Mouse (Mus musculus) adrenal gland, adult 8-10 months (tissue): ENCODE results near the gene Ntng1. TPM values are rescaled to one million over a fixed set of nuclear protein-coding genes. Genes with fewer than 3 reads are reported as not detected.

ENCODE experiments used
- DNase-seq: peaks from one replicate; pipeline ENCODE4 v3.0.0; 2022
- total RNA-seq, 4 experiments: library from RNA; stranded (reverse); gene quantifications; 2 replicates each; pipeline ENCODE4 v1.2.4; 2022

The Ntng1 gene
- total RNA-seq, 4 experiments from 2014 or later = 2.5 to 4.9 (median 3.4) TPM

DNA sequence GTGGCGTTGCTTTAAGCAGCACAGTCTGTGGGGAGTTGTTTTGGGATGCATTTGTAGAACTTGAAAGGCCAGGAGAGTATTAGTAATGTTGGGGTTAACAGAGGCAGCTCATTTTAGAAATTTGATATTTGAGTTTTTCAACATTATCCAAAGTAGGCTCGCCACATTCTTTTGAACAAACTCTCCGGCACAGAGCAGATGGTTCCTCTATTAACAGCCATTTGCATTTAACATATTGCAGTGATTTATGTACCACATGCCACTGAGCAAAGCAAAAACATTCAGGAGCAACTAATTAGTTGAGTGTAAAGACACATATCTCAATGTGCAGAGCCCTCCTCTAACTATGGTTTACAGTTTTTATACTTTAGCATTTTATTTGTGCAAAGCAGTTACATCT is 224.8 kb downstream of the Ntng1 start:
- DNase-seq = no peak

DNA sequence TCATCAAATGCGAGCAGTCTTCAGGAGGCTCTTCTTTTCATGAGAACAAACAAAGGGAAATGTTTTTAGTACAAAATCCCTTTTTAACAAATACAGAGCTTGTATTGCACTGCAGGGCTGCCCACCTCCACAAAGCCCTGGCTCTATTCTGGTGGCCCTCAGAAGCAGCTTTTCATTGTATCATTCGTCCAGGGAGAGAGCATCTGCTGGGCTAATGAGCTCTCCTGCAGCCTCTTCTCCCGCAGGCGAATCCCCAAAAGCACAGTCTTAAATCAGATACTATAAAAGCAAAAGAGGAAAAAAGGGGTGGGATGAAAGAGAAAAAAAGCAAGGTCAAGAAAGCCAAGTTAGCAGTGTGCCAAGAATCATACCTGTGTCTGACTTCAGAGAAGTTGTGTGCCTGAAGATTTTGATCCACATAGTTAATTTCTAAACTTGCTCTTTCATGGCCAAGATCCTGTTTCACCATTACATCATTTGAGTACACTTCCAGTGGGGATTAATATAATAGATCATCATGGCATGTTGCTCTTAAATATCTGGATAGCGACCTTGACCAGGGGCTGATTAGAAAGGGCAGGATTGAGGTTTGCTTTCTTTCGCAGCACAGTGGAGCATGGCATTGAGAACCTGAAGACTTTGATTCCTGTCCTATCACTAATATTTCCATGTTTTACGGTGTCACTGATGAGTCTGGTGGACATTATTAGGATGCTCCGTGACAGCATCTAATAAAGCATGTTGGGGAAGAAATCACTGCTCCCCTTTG is 225.7 kb downstream of the Ntng1 start:
- DNase-seq = no peak

DNA sequence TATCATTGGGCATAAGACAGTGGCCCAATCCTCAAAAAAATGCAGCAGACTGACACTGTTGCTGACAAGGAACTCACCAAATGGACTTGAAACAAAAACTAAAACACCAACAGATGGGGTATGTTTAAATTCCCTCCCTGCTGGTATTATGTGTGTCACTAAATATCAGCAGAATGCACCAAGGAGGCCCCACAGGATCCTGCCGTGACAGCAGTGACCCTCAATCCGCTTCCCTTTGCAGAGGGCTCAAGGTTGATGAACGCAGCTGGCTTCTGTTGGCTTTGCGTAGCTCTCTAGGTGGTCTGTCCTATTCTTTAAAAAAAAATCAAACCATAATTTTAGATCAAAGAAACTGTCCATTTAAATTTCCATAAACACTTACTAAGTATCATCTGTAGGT is 226.7 kb downstream of the Ntng1 start:
- DNase-seq = no peak

DNA sequence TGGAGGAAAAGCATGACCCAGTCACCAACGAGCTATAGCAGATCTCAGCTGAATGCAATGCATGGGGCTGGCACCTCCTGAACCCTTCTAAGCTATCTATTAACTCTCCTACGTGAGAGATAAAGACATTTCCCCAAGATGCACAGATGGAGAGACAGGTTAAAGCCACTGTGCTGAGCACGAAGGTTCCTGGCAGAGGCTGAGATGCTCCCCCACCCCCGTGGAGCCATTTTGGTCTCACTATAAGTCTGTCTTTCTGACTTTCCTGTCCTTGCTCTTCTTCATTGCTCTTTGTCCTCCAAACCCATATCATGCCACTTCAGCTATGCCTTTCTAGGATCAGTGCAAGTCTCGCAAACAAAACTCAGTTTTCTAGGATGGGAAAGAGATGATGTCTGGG is 229.6 kb downstream of the Ntng1 start:
- DNase-seq = no peak

DNA sequence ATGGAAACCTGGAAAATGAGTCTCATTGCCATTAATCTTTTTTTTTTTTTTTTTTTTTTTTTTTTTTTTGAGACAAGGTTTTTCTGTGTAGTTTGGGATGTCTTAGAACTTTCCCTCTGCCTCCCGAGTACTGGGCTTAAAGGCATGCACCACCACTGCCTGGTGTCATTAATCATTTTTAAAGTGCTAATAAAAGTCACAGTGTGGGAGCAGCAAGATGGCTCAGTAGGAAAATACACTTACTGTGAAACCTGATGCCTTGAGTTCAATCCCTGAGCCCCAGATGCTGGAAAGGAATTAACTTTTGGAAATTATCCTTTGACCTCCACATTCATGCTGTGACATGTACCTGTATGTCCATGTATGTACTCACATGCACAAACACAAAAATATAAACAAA is 253.2 kb downstream of the Ntng1 start:
- DNase-seq = no peak

DNA sequence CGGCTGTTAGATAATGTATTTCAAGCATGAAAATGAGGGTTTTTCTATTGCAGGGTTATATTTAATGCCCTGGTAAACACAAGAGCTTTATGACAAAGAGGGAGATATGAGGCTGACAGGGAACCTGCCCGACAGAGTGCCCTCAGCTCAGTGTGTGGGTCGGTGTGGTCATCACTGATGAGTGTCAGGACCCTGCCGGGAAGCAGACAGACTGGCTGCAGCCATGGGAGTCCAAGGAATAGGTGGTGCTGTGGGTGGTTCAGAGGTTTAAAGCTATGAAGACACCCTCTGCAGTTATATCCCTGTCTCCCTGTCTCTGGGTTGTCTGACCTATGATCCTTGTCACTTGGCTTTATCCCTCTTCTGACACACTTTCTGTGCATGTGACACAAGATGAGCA is 258.1 kb downstream of the Ntng1 start:
- no peak for DNase-seq

DNA sequence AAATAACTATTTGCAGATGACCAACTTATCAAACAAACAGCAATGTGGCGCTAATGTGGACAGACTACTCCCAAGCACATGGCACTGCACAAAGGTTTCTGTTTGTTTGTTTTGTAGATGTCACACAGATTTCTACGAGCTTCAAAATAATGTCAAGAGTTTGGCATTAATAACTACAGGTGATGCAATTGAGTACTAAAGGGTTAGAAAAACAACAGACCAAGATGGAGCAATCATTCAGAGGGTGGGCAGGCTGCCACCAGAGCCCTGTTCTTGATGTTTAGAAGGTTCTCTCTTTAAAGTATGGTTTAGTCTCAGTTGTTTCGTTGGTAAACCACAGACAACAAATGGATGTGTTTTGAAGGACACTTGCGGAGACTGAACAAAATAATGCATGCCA is 264.8 kb downstream of the Ntng1 start:
- DNase-seq = peak; percentile 6

DNA sequence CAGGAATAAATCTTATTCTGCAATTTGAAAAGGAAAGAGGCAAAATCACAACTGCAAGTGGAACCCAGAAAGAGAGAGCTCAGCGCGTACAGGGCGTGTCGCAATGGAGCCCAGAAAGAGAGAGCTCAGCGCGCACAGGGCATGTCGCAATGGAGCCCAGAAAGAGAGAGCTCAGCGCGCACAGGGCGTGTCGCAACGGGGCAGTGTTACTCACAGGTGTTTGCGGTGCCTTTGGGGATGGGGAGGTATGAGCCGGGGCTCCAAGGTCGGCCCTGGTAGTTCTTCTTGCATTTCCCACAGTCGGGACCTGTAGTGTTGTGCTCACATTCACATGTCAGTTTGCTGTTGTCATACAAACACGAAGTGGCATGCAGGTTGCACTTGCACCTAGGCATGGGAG is 271.8 kb downstream of the Ntng1 start:
- no peak for DNase-seq

DNA sequence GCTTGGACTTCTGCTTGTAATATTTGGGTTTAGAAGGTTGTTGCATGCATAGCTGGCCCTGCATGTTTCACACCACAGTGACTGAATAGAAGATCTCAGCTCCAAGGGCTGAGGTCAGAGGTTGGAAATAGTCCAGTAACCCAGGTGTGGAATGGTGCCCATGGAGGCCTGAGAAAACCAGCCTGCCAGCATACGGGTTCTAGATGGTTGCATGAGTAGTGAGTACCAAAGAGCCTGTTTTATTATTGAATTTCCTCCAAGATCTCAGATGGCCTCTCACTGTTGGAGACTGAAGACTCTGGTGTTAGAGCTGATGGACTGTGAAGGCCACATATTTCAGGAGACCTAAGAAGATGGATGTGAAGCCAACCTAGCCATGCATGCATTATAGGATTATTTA is 285.5 kb downstream of the Ntng1 start:
- no peak for DNase-seq

DNA sequence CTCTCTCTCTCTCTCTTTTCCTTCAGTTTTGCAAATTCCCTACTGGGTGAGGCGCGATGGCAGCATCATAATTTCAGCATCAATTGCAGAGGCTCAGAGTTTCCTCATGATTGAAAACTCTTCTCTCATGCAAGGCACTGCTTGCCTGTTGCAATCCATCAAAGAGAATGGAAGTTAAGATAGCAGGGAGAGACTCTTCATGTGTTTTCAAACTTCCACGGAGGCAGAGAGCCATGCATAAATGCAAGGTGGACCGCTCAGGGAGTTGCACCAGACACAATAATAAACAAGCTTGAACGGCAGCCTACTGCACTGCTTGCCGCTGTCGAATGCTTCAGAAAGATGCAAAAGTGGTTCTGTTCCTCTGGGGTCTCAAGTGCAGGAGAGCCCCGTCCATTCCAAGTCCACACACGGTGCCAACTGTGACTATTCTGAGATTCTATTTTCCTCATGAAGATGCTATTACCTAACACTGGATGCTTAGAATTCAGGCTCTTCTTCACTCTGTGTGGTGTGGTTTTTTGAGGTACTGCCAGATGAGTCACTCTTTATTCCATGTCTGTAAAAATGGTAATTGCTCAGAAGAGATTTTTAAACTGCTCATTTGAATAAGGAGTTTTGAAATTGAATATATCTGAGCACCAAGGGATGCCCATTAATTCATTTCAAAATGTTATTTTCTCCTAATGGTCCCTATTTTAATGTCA is 289.2 kb downstream of the Ntng1 start:
- DNase-seq = no peak

DNA sequence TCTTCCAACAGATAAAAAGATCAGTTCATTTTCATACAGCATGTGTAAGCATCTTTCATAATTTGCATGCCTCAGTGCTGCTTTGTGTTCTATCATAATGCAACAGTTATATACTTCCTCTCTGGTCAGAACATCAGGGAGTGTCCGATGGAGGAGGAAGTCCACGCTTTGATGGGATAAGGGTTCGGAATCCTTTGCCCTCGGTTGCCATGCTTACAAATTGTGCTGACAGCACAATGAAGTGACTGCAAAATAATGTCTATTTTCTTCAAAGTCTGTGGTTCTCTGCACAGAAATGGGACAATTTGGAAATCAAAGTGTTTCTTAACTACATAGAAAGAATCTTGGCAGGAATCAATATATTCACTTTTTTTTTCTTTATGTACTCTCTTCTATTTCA is 297.2 kb downstream of the Ntng1 start:
- DNase-seq = no peak

DNA sequence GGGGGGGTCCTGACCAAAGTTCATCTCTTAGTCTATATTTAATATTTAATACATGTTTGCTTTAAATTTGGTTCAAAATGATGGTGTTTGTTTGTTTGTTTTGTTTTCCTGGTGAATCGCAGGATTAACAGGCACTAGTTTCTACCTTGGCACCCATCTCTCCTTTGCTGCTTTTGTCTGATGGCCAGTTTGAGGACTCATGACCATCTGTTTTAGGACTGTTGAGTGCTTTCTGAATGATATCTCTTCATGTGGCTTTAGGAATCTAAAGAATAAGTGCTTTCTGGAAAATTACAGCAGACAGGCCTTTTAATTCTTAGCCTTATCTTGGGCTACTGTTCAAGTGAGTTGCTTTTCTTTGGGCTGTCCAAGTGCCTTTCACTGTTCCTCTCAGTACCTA is 318.0 kb downstream of the Ntng1 start:
- no peak for DNase-seq

DNA sequence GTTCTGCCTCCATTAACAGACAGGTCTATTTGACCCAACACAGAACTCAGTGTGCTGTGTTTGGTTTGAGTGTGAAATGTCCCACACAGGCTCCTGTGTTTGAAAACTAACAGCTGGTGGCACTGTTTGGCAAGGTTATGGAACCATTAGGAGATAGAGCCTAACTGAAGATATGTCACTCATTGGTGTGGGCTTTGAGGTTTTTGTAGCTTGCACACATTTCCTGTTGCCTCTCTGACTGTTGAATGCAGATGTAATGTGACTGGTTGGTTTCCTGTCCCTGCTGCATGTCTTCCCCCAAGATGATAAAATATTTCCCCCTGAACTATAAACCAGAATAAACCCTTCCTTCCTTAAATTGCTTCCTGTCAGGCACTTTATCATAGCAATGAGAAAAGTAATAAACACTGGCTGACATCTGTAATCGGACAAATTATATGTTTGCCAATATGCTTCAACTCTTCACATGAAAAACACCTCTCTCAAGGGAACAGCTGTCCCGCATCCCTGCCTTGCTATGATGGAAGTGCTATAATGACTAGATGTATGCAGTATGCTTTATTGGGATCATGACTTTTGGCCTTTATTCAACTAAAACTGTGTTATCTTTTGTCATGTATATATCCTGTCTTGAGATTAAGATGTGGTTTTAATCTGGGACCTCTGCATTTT is 320.9 kb downstream of the Ntng1 start:
- DNase-seq = no peak

DNA sequence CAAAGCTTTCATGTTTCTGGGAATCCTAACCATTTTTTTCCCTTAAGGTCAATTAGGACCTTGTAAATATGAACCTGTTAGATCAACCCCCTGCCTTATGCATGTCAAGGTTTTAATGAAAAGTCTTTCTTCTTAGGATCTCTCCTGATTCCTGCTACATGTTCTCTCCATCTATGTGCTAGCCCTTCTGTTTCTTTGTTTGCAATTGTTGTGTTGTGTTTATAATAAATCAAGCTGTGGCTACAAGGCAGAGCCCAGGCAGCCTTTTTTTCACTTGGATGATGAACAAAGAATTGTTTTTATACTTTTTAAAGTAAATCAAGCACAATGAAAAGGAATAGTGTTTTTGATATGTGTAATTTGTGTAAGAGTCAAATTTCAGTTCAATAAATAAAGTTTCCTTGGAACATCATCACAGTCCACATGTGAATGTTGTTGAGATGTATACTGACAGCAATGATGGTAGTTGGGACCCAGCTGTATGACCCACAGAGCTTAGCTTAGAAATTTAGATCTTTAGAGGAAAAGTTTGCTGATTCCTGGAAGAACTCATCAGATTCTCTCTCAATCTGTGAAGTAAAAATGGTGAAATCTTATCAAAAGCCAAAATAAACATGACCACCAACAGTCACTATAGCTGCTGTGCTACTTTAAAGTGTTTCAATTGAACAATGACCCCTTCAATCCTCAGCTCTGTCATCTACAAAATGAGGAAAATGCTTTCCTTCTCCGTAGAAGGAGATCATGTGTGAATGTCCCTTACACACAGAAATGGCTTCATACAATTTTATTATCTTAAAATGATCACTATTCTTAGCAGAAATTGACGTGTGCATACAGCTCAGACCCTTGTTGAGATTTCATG is 324.8 kb downstream of the Ntng1 start:
- DNase-seq = no peak

DNA sequence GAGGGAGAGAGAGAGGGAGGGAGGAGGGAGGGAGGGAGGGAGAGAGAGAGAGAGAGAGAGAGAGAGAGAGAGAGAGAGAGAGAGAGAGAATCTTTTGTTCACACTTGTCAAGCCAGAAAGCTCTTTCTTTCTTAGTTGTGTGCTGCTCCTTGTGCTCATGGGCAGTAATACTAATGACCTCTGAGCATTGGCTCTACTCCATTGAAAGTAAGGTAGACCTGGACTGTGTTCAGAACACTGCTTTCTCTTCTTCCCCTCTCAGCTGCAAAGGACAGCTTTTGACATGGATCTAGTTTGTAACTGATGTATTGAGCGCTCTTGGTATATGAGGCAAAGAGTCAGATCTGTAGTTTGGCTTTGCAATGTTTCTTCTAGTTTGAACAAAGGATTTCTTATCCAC is 334.7 kb downstream of the Ntng1 start:
- DNase-seq = no peak

DNA sequence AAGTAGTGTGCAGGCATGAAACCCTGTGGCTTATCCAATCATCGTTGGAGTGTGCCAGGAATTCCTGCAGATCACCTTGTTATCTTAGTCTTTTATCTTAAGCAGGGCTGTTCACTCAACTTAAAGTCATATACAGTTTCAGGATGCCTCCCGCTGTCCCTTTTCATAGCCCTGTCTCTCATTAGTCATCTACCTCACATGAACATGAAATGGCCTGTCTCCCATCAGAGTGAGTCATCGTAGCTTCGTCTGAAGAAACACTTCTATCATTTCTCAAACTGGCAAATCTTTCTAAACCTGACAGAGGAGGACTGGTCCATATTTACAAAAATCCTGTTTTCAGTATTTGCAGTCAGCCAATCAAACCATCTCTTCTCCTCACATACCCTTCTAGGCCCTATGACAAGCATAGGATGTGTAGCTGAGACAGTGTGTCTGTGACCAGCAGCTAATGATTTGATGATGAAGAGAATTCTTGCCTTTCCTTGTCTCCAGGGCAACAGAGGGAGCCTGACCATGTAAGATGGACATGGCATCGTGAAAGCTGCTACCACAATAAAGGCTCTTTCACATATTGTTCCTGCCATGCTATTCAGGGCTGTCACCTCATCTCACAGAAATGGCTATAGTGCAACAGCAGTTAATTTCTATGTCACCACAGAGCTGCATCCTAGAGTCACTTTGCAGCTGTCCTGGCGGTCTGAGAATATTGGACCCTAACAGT is 336.4 kb downstream of the Ntng1 start:
- no peak for DNase-seq

DNA sequence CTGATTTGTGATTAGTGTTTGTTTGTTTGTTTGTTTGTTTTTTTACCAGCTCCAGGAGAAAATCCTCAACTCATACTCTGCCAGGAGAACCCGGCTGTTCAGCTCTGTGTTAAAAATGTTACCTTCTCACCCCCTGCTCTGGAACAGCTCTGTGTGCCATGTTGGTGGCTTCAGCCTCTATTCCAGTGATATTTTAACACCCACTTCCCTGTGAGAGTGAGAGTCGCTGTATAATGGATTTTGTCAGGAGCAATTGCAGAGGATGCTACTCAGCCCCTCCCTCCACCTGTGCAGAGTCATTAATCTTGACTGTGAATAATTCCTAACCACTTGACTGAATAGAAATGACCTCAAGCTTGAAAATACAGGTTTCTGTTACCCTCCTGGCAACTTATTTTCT is 339.7 kb downstream of the Ntng1 start:
- DNase-seq = no peak

DNA sequence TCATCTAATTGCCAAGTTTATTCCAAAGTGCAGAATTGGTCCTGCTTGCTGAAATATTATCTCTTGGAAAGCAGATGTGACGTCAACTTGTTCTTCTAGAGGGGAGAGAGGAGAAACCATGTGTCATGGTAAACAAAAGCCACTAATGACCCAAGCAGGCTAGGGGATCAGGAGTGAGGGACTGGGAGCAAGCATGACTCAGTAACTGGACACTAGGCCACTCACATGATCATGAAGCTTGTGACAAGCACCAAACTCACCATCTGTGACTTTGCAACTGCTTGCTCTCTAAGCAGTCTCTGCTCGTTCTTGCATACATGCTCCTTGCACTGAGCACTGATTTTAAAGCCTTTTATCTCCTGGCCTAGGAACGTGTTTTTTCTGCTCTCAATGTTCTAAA is 340.2 kb downstream of the Ntng1 start:
- no peak for DNase-seq

DNA sequence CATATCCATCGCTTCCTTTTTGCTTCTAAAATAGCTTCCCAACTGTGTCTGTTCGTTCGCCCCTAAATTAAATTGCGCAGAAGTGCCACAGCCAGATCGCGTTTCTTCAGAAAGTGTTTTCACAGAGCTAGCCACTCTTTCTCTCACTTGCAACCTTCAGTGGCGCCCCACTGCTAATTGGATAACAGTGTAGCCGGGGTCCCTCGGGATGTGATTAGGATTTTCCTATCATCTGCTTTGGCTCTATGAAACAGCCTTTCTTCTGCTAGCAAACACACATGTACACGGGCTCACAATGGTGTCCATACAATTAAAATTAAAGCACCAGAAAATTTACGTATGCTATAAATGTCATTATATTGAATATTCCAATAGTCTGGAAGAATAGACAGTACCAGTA is 346.5 kb downstream of the Ntng1 start:
- no peak for DNase-seq

DNA sequence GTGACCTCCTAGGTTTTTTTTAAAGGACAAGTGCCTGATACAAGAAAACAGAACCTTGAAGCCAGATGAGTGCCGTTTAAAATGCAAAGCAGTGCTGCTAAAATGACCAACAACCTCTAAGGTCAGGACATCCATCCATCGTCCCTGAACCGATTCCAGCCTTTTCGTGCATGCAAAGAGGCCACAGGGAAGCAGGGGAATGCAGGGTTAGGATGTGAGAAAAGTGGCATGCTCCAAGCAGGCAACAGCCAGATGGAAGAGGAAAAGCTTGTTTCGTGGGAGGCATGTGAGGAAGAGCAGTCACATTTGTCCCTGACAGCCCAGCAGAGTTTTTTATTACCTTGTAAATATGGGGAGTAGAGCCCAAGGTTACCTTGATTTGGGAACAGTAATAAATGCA is 360.6 kb downstream of the Ntng1 start:
- DNase-seq = peak; percentile 0

DNA sequence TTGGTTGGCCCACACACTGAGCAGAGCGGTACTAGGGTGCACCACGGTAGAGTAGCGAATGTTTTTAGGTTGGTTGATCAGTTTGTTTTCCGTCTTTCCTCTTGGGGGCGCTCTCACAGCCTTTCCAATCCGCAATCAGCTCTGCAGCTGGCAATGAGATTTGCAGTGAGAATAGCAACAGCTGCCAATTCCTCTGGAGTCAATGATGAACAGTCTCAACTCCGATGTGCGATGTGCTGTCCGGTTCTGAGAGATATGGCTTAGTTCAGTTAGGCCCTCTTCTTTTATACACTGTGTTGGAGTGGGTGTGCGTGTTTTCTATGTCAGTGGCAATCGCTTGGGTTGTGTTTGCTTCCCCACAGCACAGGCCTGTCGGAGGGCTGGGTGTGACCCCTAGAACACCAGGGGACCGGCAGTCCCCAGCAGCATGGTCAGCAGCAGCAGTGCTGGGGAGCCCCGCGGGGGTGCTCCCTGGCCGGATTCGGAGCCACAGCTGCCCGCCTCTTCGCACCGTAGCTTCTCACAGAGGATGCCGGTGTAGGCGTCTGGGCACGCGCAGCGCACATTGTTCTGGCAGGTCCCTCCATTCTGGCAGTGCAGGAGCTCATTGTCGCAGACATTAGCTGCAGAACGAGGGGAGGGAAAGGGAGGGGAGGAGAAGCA is 361.4 kb downstream of the Ntng1 start:
- peak; percentile 2 for DNase-seq

DNA sequence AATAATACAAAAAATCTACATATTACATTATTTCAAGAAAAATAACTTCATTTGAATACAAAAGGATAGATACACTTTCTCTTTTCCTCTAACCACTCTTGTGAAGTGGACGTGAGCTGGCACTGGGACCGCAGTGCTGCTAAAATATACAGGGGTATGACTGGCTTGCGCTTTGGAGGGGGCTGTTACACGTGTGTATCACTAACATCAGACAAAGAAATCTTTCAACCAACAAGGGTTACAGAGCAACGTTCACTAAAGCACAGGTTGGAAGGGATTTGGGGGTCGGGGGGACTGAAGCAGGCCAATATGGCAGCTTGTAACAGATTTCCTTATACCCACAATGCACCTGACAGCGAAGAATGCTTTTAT is 361.9 kb downstream of the Ntng1 start:
- DNase-seq = no peak
